Mouse (Mus musculus) heart, embryonic 15.5 days (tissue): ENCODE data around the gene Adh6b. TPM values are rescaled to one million over a fixed set of nuclear protein-coding genes. Genes with fewer than 3 reads are reported as not detected.

Source experiments
- polyA plus RNA-seq: library from polyadenylated mRNA; unstranded; fragments of >200 nt; fragmentation: Nextera tagmentation; extraction: Ambion mirVana; gene quantifications from 2 replicates; pipeline ENCODE4 v1.2.1, GENCODE M21; 2015

Adh6b gene
- polyA plus RNA-seq, 1 experiment from 2014 or later = 2.5 TPM

Other genes starting within 250 kb of the Adh6b start
- gene Trmt10a, start 198.3 kb upstream of the Adh6b start, polyA plus RNA-seq = 6.9 and 8.3 TPM in 2 replicates
- gene Mttp, start 196.8 kb upstream of the Adh6b start, polyA plus RNA-seq = 6.0 and 6.8 TPM in 2 replicates
- not detected in 2 replicates for gene 4930579F01Rik, start 147.9 kb upstream of the Adh6b start, polyA plus RNA-seq
- gene Adh7, start 124.0 kb upstream of the Adh6b start, polyA plus RNA-seq = 0.05 and 0.11 TPM in 2 replicates
- 27.4 and 59.6 TPM in 2 replicates for gene Adh1, start 80.8 kb upstream of the Adh6b start, polyA plus RNA-seq
- gene Adh6a, start 28.5 kb upstream of the Adh6b start, polyA plus RNA-seq = not detected in 2 replicates
- gene Adh4, start 73.7 kb downstream of the Adh6b start, polyA plus RNA-seq = not detected in 2 replicates
- 152 and 163 TPM in 2 replicates for gene Adh5, start 101.3 kb downstream of the Adh6b start, polyA plus RNA-seq
- gene Metap1, start 147.7 kb downstream of the Adh6b start, polyA plus RNA-seq = 34.4 and 36.9 TPM in 2 replicates
- 207 and 232 TPM in 2 replicates for gene Eif4e, start 184.4 kb downstream of the Adh6b start, polyA plus RNA-seq